Mouse (Mus musculus): ENCODE results near the gene Vezf1. TPM values are rescaled to one million over a fixed set of nuclear protein-coding genes. Genes with fewer than 3 reads are reported as not detected.

Gene Vezf1
- polyA plus RNA-seq, 1 experiment from 2014 or later: 32.4 TPM

DNA sequence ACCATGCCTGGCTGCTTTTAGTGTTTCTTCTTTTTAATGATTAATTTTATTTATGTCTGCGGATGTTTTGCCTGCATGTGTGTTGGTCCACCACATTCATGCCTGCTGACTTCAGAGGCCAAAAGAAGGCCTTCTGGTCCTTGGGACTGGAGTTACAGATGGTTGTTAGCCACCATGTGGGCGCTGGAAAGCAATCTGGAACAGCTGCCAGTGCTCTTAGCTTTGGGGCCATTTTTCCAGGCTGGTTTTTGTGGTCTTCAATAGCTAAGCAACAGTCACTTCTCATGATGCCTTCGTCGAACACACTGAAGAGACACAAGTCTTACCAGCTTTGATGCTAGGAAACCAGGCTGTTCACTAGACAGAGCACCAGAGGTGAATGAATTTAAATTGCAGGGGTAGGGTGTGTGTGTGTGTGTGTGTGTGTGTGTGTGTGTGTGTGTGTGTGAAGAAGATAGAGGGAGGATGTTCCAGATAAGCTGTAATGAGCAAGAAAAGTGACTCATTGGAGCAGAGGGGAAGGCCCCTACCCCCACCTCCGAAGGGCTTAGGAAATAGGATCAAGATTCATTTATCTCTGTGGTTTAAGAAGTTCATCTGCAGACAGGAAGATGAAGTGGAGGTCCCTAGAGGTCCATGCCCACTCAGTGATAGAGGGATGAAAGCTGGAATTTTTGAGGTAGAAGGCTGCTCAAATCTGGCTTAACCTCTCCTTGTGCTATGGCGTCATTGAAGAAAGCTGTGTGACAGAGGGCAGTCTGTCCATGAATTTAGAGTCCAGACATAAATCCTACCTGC lies 37.6 kb downstream of the Vezf1 start:
- no peak for ATAC-seq
- H3K9me3 ChIP-seq: no peaks in the 10 kb centered on the region
- no peak overlapping the region for H3K9ac ChIP-seq
- H3K4me3 ChIP-seq (replicated peaks): no peak overlapping the region
- no peaks in the 10 kb centered on the region for H3K27me3 ChIP-seq (replicated peaks)
- no peak overlapping the region for H3K4me2 ChIP-seq (replicated peaks)
- H3K36me3 ChIP-seq: no peaks in the 10 kb centered on the region
- peaks cover 7% of the 10 kb centered on the region for H3K4me1 ChIP-seq (replicated peaks)
- 58% methylated on average over 6 of the region's 6 CpGs for WGBS
- no peak overlapping the region for H3K27ac ChIP-seq

DNA sequence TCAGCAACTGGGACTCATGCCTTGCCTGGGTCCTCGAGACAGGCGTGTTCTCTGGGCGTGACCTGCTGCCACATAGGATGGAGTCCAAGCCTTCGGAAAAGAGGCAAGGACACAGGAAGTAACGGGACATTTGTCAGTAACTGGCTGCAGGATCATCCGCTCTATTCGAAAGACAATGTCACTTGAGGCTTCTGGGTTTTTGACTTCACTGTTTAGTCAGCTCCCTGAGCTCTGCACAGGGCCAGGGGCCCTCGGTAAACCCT lies 38.1 kb downstream of the Vezf1 start:
- WGBS: 58% methylated on average over 8 of the region's 8 CpGs
- H3K9ac ChIP-seq: no peak overlapping the region; the same call in 1 of the 2 replicates
- no peaks in the 10 kb centered on the region for H3K27me3 ChIP-seq (replicated peaks)
- no peak for ATAC-seq
- peaks cover 6% of the 10 kb centered on the region for H3K4me1 ChIP-seq (replicated peaks)
- no peak overlapping the region for H3K4me2 ChIP-seq (replicated peaks)
- H3K36me3 ChIP-seq: no peaks in the 10 kb centered on the region
- no peak overlapping the region for H3K4me3 ChIP-seq (replicated peaks)
- no peaks in the 10 kb centered on the region for H3K9me3 ChIP-seq
- no peak overlapping the region for H3K27ac ChIP-seq

DNA sequence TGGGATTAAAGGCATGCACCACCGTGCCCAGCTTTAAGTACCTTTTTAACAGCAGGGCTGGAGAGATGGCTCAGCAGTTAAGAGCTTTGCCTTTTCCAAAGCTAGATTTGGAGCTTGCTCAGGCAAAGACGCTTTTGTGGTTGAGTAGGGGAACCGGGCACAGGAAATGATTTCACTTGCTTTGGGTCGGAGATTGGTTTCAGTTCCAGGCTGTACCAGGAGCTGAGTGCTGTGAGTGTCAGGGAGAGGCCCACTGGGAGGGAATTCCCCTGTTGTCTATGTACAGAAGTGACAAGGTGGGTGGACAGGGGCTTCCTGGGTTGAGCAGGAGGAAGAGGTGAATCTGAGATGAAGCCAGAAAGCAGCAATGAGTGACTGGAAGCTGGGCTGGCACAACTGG lies 39.3 kb downstream of the Vezf1 start:
- Histone ChIP-seq H3K27ac (no peak overlapping the region), H3K4me2 (replicated peaks) (no peak overlapping the region), H3K9ac (no peak overlapping the region), H3K4me3 (replicated peaks) (no peak overlapping the region), H3K36me3 (no peaks in the 10 kb centered on the region), H3K9me3 (no peaks in the 10 kb centered on the region), H3K4me1 (replicated peaks) (peaks cover 12% of the 10 kb centered on the region), H3K27me3 (replicated peaks) (no peaks in the 10 kb centered on the region)
- 69% methylated on average over 4 of the region's 4 CpGs for WGBS
- no peak for ATAC-seq

DNA sequence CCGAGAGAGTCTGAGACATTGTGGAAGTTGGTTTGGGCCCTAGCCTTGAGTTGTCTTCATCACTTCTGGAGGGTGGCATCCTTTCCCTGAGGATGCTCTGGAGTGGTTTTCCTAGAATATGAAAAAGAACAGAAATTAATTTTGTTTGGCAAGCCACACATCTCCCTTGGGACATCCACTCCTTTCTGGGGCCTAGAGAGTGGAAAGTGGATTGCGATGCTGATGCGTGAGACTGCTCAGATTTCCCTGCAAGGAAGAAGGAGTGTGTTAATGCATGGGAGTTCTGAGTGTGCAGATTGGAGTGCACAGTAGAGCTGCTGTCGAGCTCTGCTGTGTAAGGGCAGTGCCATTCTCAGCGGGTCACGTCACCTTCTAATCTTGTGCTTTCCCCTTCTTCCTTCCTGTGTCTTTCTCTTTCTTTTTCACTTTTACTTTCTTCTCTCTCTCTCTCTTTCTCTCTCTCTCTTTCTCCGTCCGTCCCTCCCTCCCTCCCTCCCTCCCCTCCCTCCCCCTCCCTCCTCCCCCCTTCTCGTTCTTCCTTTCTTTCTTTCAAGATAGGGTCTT lies 42.0 kb downstream of the Vezf1 start:
- no peak for ATAC-seq
- Histone ChIP-seq H3K4me2 (replicated peaks) (no peak overlapping the region), H3K4me3 (replicated peaks) (no peak overlapping the region), H3K9me3 (no peaks in the 10 kb centered on the region), H3K27me3 (replicated peaks) (no peaks in the 10 kb centered on the region), H3K27ac (no peak overlapping the region), H3K36me3 (no peaks in the 10 kb centered on the region), H3K4me1 (replicated peaks) (peaks cover 28% of the 10 kb centered on the region), H3K9ac (no peak overlapping the region)
- WGBS: 65% methylated on average over 7 of the region's 9 CpGs

DNA sequence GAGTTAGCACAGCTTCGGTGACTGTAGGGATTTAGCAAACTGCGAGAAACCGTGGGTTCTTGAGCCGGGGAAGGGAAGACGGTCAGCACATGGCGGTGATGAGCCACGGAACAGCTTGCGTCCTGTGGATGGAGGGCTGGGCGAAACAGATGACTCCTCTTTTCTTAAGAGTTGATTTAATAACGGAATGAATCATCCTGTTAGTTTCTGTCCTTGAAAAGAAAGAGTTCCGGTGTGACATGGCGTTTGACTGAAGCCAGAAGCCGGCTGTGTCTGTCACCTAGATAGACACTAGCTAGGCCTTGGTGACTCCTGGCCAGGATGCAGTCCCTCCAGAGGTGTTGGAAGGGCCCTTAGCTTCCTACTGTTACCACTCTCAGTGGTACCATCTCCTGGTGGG lies 44.0 kb downstream of the Vezf1 start:
- Histone ChIP-seq H3K27ac (0 out of 2 replicates have a peak overlapping the region, but pooled peaks have one; percentile 32), H3K4me2 (replicated peaks) (no peak overlapping the region), H3K27me3 (replicated peaks) (no peaks in the 10 kb centered on the region), H3K9me3 (no peaks in the 10 kb centered on the region), H3K4me3 (replicated peaks) (no peak overlapping the region), H3K36me3 (no peaks in the 10 kb centered on the region), H3K4me1 (replicated peaks) (peaks cover 32% of the 10 kb centered on the region), H3K9ac (no peak overlapping the region)
- 47% methylated on average over 13 of the region's 13 CpGs for WGBS
- ATAC-seq: no peak

DNA sequence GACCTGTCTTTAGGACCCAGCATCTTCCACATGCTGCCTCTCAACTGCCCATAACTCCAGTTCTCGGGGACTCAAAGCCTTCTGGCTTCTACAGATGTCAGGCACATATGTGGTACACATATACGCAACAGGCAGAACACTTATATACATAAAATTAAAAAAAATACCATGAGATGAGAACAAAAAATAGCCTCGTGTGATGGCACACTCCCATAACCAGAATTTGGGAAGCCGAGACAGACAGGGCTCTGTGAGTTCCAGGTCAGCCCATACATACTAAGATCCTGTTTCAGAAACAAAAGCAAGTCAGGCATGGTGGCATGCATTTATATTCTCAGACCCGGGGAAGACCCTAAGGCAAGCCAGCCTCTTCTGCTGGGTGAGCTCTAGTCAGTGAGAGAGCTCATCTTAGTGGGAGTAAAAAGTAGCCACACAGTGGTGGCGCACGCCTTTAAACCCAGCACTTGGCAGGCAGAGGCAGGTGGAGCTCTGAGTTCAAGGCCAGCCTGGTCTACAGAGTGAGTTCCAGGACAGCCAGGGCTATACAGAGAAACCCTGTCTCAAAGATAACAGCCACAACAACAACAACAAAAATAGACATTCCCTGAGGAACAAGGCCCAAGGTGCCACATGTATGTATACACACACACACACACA lies 44.7 kb downstream of the Vezf1 start:
- 83% methylated on average over 7 of the region's 7 CpGs for WGBS
- H3K4me1 ChIP-seq (replicated peaks): peaks cover 39% of the 10 kb centered on the region
- ATAC-seq: no peak

DNA sequence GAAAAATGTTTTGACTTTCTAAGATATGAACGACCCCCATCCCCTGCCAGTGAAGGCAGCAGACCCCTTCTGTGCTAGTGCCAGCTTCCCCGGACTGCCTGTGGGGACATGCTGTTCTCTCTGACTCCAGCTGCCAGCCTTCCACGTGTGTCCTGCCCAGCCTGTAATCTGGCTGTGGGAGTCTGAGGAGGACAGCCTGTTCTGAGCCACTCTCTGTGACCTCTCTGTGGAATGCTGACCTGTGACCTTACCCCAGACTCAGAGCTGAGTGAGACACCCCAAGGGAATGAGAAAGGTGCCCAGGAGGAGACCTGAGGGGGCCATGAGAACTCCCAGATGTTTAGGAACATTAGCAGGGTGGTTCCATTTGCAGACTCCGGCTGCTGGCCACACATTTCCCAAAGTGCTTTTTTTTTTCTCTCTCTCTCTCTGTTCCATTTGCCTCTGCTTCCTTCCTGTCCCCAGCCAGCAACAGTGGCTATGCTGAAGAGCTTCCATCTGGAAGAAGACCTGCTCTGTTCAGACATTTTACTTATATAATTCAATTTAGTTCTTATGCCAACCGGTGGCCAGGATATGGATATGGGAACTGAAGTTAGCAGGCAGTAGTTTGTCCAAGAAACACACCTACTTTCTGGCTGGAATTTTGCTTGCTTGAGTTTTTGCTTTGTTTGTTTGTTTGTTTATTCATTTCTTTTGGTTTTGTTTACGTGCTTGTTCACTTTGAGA lies 45.6 kb downstream of the Vezf1 start:
- Histone ChIP-seq H3K27me3 (replicated peaks) (no peaks in the 10 kb centered on the region), H3K36me3 (no peaks in the 10 kb centered on the region), H3K9ac (0 out of 2 replicates have a peak overlapping the region, but pooled peaks have one; percentile 1), H3K4me1 (replicated peaks) (peaks cover 48% of the 10 kb centered on the region), H3K4me2 (replicated peaks) (no peak overlapping the region), H3K9me3 (no peaks in the 10 kb centered on the region), H3K4me3 (replicated peaks) (no peak overlapping the region), H3K27ac (peak overlapping the region; percentile 56)
- WGBS: 49% methylated on average over 6 of the region's 6 CpGs
- ATAC-seq: no peak

More for the DNA sequence above, 44.7 kb downstream of the Vezf1 start:
- H3K9me3 ChIP-seq: no peaks in the 10 kb centered on the region
- H3K9ac ChIP-seq: no peak overlapping the region
- no peaks in the 10 kb centered on the region for H3K36me3 ChIP-seq
- H3K27ac ChIP-seq: no peak overlapping the region
- H3K4me3 ChIP-seq (replicated peaks): no peak overlapping the region
- no peaks in the 10 kb centered on the region for H3K27me3 ChIP-seq (replicated peaks)
- no peak overlapping the region for H3K4me2 ChIP-seq (replicated peaks)

DNA sequence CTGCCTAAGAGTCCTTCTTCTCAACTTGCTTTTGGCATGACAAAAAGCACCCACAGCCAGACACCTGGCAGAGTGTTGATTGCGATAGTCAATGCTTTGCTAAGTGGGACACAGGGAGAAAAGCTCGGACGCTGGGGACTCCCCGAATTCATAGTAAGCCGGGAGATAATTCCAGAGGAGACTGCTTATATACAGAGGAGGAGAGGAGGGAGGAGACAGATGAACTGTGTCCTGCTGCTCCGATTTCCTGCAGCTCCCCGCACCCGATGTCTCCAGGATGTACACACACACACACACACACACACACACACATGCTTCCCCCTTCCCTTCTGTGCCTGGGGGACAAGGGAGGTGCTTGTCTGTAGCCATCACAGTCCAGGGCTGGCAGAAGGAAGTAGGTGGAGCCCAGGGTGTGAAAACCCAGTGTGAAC lies 46.8 kb downstream of the Vezf1 start:
- peak overlapping the region; percentile 74 for H3K27ac ChIP-seq
- H3K9me3 ChIP-seq: no peaks in the 10 kb centered on the region
- peak overlapping the region; percentile 37 for H3K4me2 ChIP-seq (replicated peaks)
- ATAC-seq: peak; percentile 26; the same call in 1 of the 2 replicates
- H3K9ac ChIP-seq: 0 out of 2 replicates have a peak overlapping the region, but pooled peaks have one; percentile 10
- no peak overlapping the region for H3K4me3 ChIP-seq (replicated peaks)
- 18% methylated on average over 8 of the region's 8 CpGs for WGBS
- no peaks in the 10 kb centered on the region for H3K27me3 ChIP-seq (replicated peaks)
- peaks cover 59% of the 10 kb centered on the region for H3K4me1 ChIP-seq (replicated peaks)
- H3K36me3 ChIP-seq: no peaks in the 10 kb centered on the region

DNA sequence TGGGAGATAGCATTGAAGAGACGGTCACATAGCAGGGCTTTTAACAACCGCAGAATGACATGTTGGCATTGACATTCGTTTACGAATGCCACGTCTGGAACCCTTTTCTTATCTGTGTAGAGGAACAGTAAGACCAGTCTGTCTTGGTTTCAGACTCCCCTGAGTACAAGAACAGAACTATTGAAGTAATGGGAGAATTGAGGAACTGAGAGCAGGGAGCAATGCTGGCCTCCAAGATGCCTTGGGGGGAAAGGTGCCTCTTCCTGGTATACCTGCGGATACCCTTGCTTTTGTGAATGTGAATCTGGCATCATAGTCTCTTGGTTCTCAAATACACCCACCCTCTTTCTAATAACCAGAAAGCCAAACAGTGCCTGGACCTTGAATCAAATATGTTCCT lies 48.5 kb downstream of the Vezf1 start:
- Histone ChIP-seq H3K9me3 (no peaks in the 10 kb centered on the region), H3K4me1 (replicated peaks) (peaks cover 58% of the 10 kb centered on the region), H3K9ac (no peak overlapping the region), H3K4me3 (replicated peaks) (no peak overlapping the region), H3K36me3 (no peaks in the 10 kb centered on the region), H3K4me2 (replicated peaks) (no peak overlapping the region), H3K27ac (no peak overlapping the region), H3K27me3 (replicated peaks) (no peaks in the 10 kb centered on the region)
- WGBS: 85% methylated on average over 6 of the region's 6 CpGs
- ATAC-seq: no peak

DNA sequence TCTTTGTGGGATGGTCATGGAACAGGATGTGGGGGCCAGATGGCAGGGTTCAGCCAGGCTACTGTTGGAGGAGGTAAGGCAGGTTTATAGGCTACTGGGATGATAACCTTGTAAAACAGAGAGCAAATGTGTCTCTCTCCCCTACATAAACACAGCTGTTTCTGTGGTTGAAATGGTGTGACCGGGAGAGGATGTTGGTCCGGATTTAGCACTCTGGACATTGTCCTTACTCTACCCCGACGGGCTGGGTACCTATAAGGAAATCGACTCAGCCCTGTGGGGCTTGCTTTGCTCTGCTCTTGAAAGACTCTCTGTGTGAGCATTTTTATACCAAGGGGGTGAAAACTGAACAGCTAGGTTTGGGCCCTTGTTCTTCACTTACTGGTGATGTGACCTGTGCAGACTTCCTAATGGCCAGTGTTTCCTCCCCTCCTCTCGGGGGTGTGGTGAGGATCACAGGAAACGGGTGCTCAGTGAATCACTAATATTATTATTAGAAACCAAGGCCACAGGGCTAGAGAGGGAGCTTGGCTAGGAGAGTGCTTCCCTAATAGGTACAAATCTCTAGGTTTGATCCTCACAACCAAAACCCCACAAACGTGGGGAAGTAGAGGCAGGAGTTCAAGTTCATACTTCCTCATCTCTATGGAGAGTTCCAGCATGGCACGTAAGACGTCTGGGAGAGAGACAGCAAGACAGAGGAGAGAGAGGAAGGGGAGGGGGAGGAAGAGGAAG lies 49.4 kb downstream of the Vezf1 start:
- Histone ChIP-seq H3K9me3 (no peaks in the 10 kb centered on the region), H3K9ac (no peak overlapping the region), H3K36me3 (no peaks in the 10 kb centered on the region), H3K4me3 (replicated peaks) (no peak overlapping the region), H3K27ac (peak overlapping the region; percentile 82), H3K4me2 (replicated peaks) (peak overlapping the region; percentile 18; the same call in 1 of the 2 replicates), H3K4me1 (replicated peaks) (peaks cover 53% of the 10 kb centered on the region), H3K27me3 (replicated peaks) (no peaks in the 10 kb centered on the region)
- 31% methylated on average over 10 of the region's 10 CpGs for whole genome bisulfite sequencing
- ATAC-seq: no peak

DNA sequence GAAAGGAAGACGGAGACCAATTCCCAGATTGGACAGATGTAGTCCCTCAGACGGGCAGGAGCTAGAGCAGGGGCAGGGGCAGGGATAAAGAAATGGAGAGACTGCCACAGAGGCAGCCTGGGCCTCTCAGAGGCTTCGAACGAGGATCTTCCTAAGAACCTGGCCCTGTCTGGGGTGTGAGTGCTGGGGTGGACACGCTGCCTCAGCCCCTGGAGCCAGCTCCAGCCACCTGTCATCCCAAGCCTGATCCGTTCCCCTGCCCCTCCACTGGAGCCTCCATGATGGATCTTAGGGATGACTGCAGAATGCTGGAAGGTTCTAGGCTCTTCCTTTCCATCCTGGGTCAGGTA lies 50.0 kb downstream of the Vezf1 start:
- Histone ChIP-seq H3K9me3 (no peaks in the 10 kb centered on the region), H3K9ac (no peak overlapping the region), H3K27ac (peak overlapping the region; percentile 82), H3K27me3 (replicated peaks) (no peaks in the 10 kb centered on the region), H3K4me2 (replicated peaks) (peak overlapping the region; percentile 18; the same call in 1 of the 2 replicates), H3K4me1 (replicated peaks) (peaks cover 53% of the 10 kb centered on the region), H3K4me3 (replicated peaks) (no peak overlapping the region), H3K36me3 (no peaks in the 10 kb centered on the region)
- no peak for ATAC-seq
- 41% methylated on average over 6 of the region's 6 CpGs for WGBS
